Mouse (Mus musculus): Measurements from ENCODE around the gene Msantd2. TPM values are rescaled to one million over a fixed set of nuclear protein-coding genes. Genes with fewer than 3 reads are reported as not detected.

Msantd2 gene
- polyA plus RNA-seq, 1 experiment from 2014 or later = 17.5 TPM

- Histone ChIP-seq H3K9me3 (ENCODE audit: control insufficient read depth, low read length) (no peaks in the 10 kb centered on the region), H3K4me1 (ENCODE audit: control insufficient read depth in 2 of 2, insufficient read depth in 2 of 2, low read length in 2 of 2) (peaks cover 10 to 18% of the 10 kb centered on the region in 2 experiments; a peak in 3 of 4 replicates), H3K27me3 (ENCODE audit: control insufficient read depth, insufficient read depth, low read length) (peaks cover 54% of the 10 kb centered on the region), H3K9ac (ENCODE audit: low read length) (peak within 1 kb of the TSS; percentile 56), H3K36me3 (ENCODE audit: control insufficient read depth, insufficient read depth, low read length) (no peaks in the 10 kb centered on the region), H3K27ac (replicated peaks in 1 of 2; ENCODE audit: control insufficient read depth in 1 of 2, insufficient read depth in 1 of 2, low read depth in 2 of 2, low read length in 2 of 2) (no peak within 1 kb of the TSS), H3K4me3 (ENCODE audit: control insufficient read depth in 1 of 2, insufficient read depth in 1 of 2, low read depth in 1 of 2, low read length in 2 of 2) (peak within 1 kb of the TSS; percentile 43 to 52), H3K4me2 (ENCODE audit: low read length) (peak within 1 kb of the TSS; percentile 88)
- WGBS = 4% methylated on average over 30 of the region's 31 CpGs
- peak; percentile 83 for ATAC-seq (ENCODE audit: insufficient number of reproducible peaks, insufficient read depth, low FRiP score, low read depth)
Observed at GRCm38 (mm10) chr9:37552536-37553293, 63.6 kb downstream of the Msantd2 start, which contains the start of gene Nrgn. Nrgn (minus strand) TSS chr9:37552904.

- WGBS = 76% methylated on average over 1 of the region's 1 CpGs
- Histone ChIP-seq H3K9me3 (ENCODE audit: control insufficient read depth, low read length) (no peaks in the 10 kb centered on the region), H3K27ac (replicated peaks in 1 of 2; ENCODE audit: control insufficient read depth in 1 of 2, insufficient read depth in 1 of 2, low read depth in 2 of 2, low read length in 2 of 2) (no peak overlapping the region), H3K4me1 (ENCODE audit: control insufficient read depth in 2 of 2, insufficient read depth in 2 of 2, low read length in 2 of 2) (peaks cover 10 to 18% of the 10 kb centered on the region in 2 experiments; a peak in 3 of 4 replicates), H3K9ac (ENCODE audit: low read length) (no peak overlapping the region), H3K4me3 (ENCODE audit: control insufficient read depth in 1 of 2, insufficient read depth in 1 of 2, low read depth in 1 of 2, low read length in 2 of 2) (no peak overlapping the region), H3K27me3 (ENCODE audit: control insufficient read depth, insufficient read depth, low read length) (peaks cover 47% of the 10 kb centered on the region), H3K4me2 (ENCODE audit: low read length) (no peak overlapping the region), H3K36me3 (ENCODE audit: control insufficient read depth, insufficient read depth, low read length) (no peaks in the 10 kb centered on the region)
- ATAC-seq (ENCODE audit: insufficient number of reproducible peaks, insufficient read depth, low FRiP score, low read depth) = no peak
Observed at GRCm38 (mm10) chr9:37554279-37554678, 65.2 kb downstream of the Msantd2 start.

GRCm38 (mm10) chr9:37554838-37555748, 66.0 kb downstream of the Msantd2 start, which contains the start of gene Siae:
Siae (plus strand) TSS chr9:37555698.
- Histone ChIP-seq H3K36me3 (ENCODE audit: control insufficient read depth, insufficient read depth, low read length) (no peaks in the 10 kb centered on the region), H3K9me3 (ENCODE audit: control insufficient read depth, low read length) (no peaks in the 10 kb centered on the region), H3K4me3 (ENCODE audit: control insufficient read depth in 1 of 2, insufficient read depth in 1 of 2, low read depth in 1 of 2, low read length in 2 of 2) (no peak within 1 kb of the TSS), H3K4me2 (ENCODE audit: low read length) (no peak within 1 kb of the TSS), H3K27ac (replicated peaks in 1 of 2; ENCODE audit: control insufficient read depth in 1 of 2, insufficient read depth in 1 of 2, low read depth in 2 of 2, low read length in 2 of 2) (no peak within 1 kb of the TSS), H3K9ac (ENCODE audit: low read length) (no peak within 1 kb of the TSS), H3K27me3 (ENCODE audit: control insufficient read depth, insufficient read depth, low read length) (peaks cover 44% of the 10 kb centered on the region), H3K4me1 (ENCODE audit: control insufficient read depth in 2 of 2, insufficient read depth in 2 of 2, low read length in 2 of 2) (peaks cover 10 to 18% of the 10 kb centered on the region in 2 experiments; a peak in 3 of 4 replicates)
- WGBS = 25% methylated on average over 7 of the region's 7 CpGs
- ATAC-seq (ENCODE audit: insufficient number of reproducible peaks, insufficient read depth, low FRiP score, low read depth) = no peak

GRCm38 (mm10) chr9:37556366-37556765, 67.2 kb downstream of the Msantd2 start:
- peaks cover 10 to 18% of the 10 kb centered on the region in 2 experiments; a peak in 3 of 4 replicates for H3K4me1 ChIP-seq (ENCODE audit: control insufficient read depth in 2 of 2, insufficient read depth in 2 of 2, low read length in 2 of 2)
- H3K27ac ChIP-seq (replicated peaks in 1 of 2; ENCODE audit: control insufficient read depth in 1 of 2, insufficient read depth in 1 of 2, low read depth in 2 of 2, low read length in 2 of 2) = no peak overlapping the region
- no peaks in the 10 kb centered on the region for H3K9me3 ChIP-seq (ENCODE audit: control insufficient read depth, low read length)
- no peak overlapping the region for H3K9ac ChIP-seq (ENCODE audit: low read length)
- H3K27me3 ChIP-seq (ENCODE audit: control insufficient read depth, insufficient read depth, low read length) = peaks cover 31% of the 10 kb centered on the region
- H3K36me3 ChIP-seq (ENCODE audit: control insufficient read depth, insufficient read depth, low read length) = no peaks in the 10 kb centered on the region
- ATAC-seq (ENCODE audit: insufficient number of reproducible peaks, insufficient read depth, low FRiP score, low read depth) = no peak
- H3K4me2 ChIP-seq (ENCODE audit: low read length) = no peak overlapping the region
- 78% methylated on average over 3 of the region's 3 CpGs for WGBS
- no peak overlapping the region for H3K4me3 ChIP-seq (ENCODE audit: control insufficient read depth in 1 of 2, insufficient read depth in 1 of 2, low read depth in 1 of 2, low read length in 2 of 2)

GRCm38 (mm10) chr9:37560617-37561016, 71.5 kb downstream of the Msantd2 start:
- no peak for ATAC-seq (ENCODE audit: insufficient number of reproducible peaks, insufficient read depth, low FRiP score, low read depth)
- no peak overlapping the region for H3K4me2 ChIP-seq (ENCODE audit: low read length)
- H3K36me3 ChIP-seq (ENCODE audit: control insufficient read depth, insufficient read depth, low read length) = no peaks in the 10 kb centered on the region
- H3K9me3 ChIP-seq (ENCODE audit: control insufficient read depth, low read length) = no peaks in the 10 kb centered on the region
- no peaks in the 10 kb centered on the region for H3K27me3 ChIP-seq (ENCODE audit: control insufficient read depth, insufficient read depth, low read length)
- H3K27ac ChIP-seq (replicated peaks in 1 of 2; ENCODE audit: control insufficient read depth in 1 of 2, insufficient read depth in 1 of 2, low read depth in 2 of 2, low read length in 2 of 2) = no peak overlapping the region
- H3K4me3 ChIP-seq (ENCODE audit: control insufficient read depth in 1 of 2, insufficient read depth in 1 of 2, low read depth in 1 of 2, low read length in 2 of 2) = no peak overlapping the region
- no peaks in the 10 kb centered on the region for H3K4me1 ChIP-seq (ENCODE audit: control insufficient read depth in 2 of 2, insufficient read depth in 2 of 2, low read length in 2 of 2)
- 86% methylated on average over 2 of the region's 2 CpGs for WGBS
- H3K9ac ChIP-seq (ENCODE audit: low read length) = no peak overlapping the region

- 37% methylated on average over 1 of the region's 1 CpGs for WGBS
- ATAC-seq (ENCODE audit: insufficient number of reproducible peaks, insufficient read depth, low FRiP score, low read depth) = no peak
- no peaks in the 10 kb centered on the region for H3K9me3 ChIP-seq (ENCODE audit: control insufficient read depth, low read length)
- no peaks in the 10 kb centered on the region for H3K27me3 ChIP-seq (ENCODE audit: control insufficient read depth, insufficient read depth, low read length)
- H3K4me2 ChIP-seq (ENCODE audit: low read length) = no peak overlapping the region
- H3K4me1 ChIP-seq (ENCODE audit: control insufficient read depth in 2 of 2, insufficient read depth in 2 of 2, low read length in 2 of 2) = peaks cover 11 to 13% of the 10 kb centered on the region in 2 experiments
- no peak overlapping the region for H3K27ac ChIP-seq (replicated peaks in 1 of 2; ENCODE audit: control insufficient read depth in 1 of 2, insufficient read depth in 1 of 2, low read depth in 2 of 2, low read length in 2 of 2)
- H3K9ac ChIP-seq (ENCODE audit: low read length) = no peak overlapping the region
- no peak overlapping the region for H3K4me3 ChIP-seq (ENCODE audit: control insufficient read depth in 1 of 2, insufficient read depth in 1 of 2, low read depth in 1 of 2, low read length in 2 of 2)
- no peaks in the 10 kb centered on the region for H3K36me3 ChIP-seq (ENCODE audit: control insufficient read depth, insufficient read depth, low read length)
Observed at GRCm38 (mm10) chr9:37563805-37564204, 74.7 kb downstream of the Msantd2 start.

GRCm38 (mm10) chr9:37567019-37567418, 77.9 kb downstream of the Msantd2 start:
- Histone ChIP-seq H3K36me3 (ENCODE audit: control insufficient read depth, insufficient read depth, low read length) (no peaks in the 10 kb centered on the region), H3K27ac (replicated peaks in 1 of 2; ENCODE audit: control insufficient read depth in 1 of 2, insufficient read depth in 1 of 2, low read depth in 2 of 2, low read length in 2 of 2) (no peak overlapping the region), H3K9ac (ENCODE audit: low read length) (no peak overlapping the region), H3K27me3 (ENCODE audit: control insufficient read depth, insufficient read depth, low read length) (no peaks in the 10 kb centered on the region), H3K4me3 (ENCODE audit: control insufficient read depth in 1 of 2, insufficient read depth in 1 of 2, low read depth in 1 of 2, low read length in 2 of 2) (no peak overlapping the region), H3K4me1 (ENCODE audit: control insufficient read depth in 2 of 2, insufficient read depth in 2 of 2, low read length in 2 of 2) (peaks cover 11 to 17% of the 10 kb centered on the region in 2 experiments), H3K9me3 (ENCODE audit: control insufficient read depth, low read length) (no peaks in the 10 kb centered on the region), H3K4me2 (ENCODE audit: low read length) (no peak overlapping the region)
- WGBS = 83% methylated on average over 2 of the region's 2 CpGs
- no peak for ATAC-seq (ENCODE audit: insufficient number of reproducible peaks, insufficient read depth, low FRiP score, low read depth)
